In the genomic region with DNA sequence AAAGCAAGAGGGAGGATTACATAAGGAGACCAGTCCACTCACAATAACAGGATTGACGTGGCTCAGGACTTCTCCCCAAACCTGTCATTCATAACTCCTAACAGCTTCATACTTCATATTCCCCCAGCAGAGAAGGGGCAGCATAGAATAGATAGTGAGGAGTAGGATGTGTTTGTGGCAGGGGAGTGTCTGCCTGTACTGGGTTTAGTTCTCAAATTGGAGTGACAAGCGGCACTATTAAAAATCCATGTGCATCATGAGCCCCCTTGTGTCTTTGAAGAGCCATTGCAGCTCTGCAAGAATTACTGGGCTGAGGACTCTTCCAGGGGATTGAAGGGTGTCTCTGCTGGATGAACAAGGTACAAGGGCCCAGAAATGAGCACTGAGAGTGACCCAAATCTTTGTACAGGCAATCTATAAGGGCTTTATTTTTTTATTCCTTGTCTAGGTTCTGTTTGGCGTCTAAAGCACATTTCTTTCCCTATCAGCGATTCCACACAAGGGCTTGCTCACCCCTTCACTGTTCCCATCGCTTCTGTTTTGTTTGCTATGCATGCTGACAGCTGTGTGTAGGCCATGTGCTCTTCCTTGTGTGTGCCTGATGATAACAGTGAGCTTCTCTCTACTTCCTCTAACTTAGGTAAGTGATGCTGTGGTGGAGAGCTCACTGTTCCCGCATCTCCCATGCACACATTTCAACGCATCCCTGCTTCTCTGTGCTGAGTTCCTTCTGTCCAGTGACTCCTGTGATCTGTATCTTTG, we compare ENCODE assay signal across 8 mouse cellular contexts.
DNase-seq lines count a peak whose midpoint lies in the region; ATAC-seq and TF ChIP-seq lines count a peak whose summit lies in the region.

No protein-coding gene starts in this region.

- H3K27me3 ChIP-seq in kidney, postnatal 0 days (ENCODE audit: insufficient read depth, low read length), result no peaks in the 10 kb centered on the region
- H3K27me3 ChIP-seq in limb, embryonic 10.5 days (ENCODE audit: low read depth, poor library complexity, severe bottlenecking), result peaks cover 4% of the 10 kb centered on the region; the same call in 1 of the 2 replicates

- H3K4me2 ChIP-seq in kidney, postnatal 0 days (ENCODE audit: low read length), result no peak overlapping the region

- H3K4me1 ChIP-seq in kidney, postnatal 0 days (replicated peaks; ENCODE audit: insufficient read depth, low read length), result no peaks in the 10 kb centered on the region
- H3K4me1 ChIP-seq in limb, embryonic 10.5 days, result no peaks in the 10 kb centered on the region

- H3K9ac ChIP-seq in kidney, postnatal 0 days (ENCODE audit: low read depth, low read length), result no peak overlapping the region

- WGBS in kidney, postnatal 0 days, result 62% methylated on average over 7 of the region's 7 CpGs
- WGBS in limb, embryonic 10.5 days, result 68% methylated on average over 7 of the region's 7 CpGs

- peak; percentile 68 for DNase-seq in kidney, postnatal 0 days (ENCODE audit: low spot score)
- no peak for DNase-seq in kidney, postnatal 10 days
- peak; percentile 58 for DNase-seq in NIH3T3 (ENCODE audit: low read depth)
- peak; percentile 54 for DNase-seq in embryo, embryonic 10 days (ENCODE audit: low spot score)
- peak; percentile 36 for DNase-seq in limb, embryonic 10.5 days (ENCODE audit: low spot score)
- no peak for DNase-seq in urinary bladder, postnatal 14 days (ENCODE audit: low spot score)
- no peak for DNase-seq in gastrocnemius, adult 18-20 months (ENCODE audit: low spot score)
- no peak for DNase-seq in lung, postnatal 25 days (ENCODE audit: low spot score)

- no peaks in the 10 kb centered on the region for H3K9me3 ChIP-seq in kidney, postnatal 0 days (replicated peaks; ENCODE audit: low read length)
- no peaks in the 10 kb centered on the region for H3K9me3 ChIP-seq in limb, embryonic 10.5 days (replicated peaks)

- no peak for ATAC-seq in kidney, postnatal 0 days (replicated peaks; ENCODE audit: low FRiP score, low read depth)

- no peaks in the 10 kb centered on the region for H3K36me3 ChIP-seq in kidney, postnatal 0 days (ENCODE audit: insufficient read depth, low read length)
- H3K36me3 ChIP-seq in limb, embryonic 10.5 days, result no peaks in the 10 kb centered on the region

- no peak overlapping the region for H3K27ac ChIP-seq in kidney, postnatal 0 days
- no peak overlapping the region for H3K27ac ChIP-seq in limb, embryonic 10.5 days

- no peak overlapping the region for H3K4me3 ChIP-seq in kidney, postnatal 0 days (replicated peaks; ENCODE audit: low read depth, low read length)
- no peak overlapping the region for H3K4me3 ChIP-seq in limb, embryonic 10.5 days

- TF ChIP-seq CTCF in kidney, postnatal 0 days (IDR thresholded peaks at IDR 0.05; ENCODE audit: low read depth), result peak; percentile 82

Comparison
In these comparisons a context has a peak if more than half of its experiments do, and no peak if none do; other contexts are left out.
1. DNase-seq: peak in kidney, postnatal 0 days (single experiment), NIH3T3 (single experiment), embryo, embryonic 10 days (single experiment) and limb, embryonic 10.5 days (single experiment); none in kidney, postnatal 10 days (single experiment), urinary bladder, postnatal 14 days (single experiment), gastrocnemius, adult 18-20 months (single experiment) and lung, postnatal 25 days (single experiment).